Mouse (Mus musculus) lung, postnatal 0 days (tissue): ENCODE data around the gene Abca8a.

Source experiments
- CTCF ChIP-seq: IDR thresholded peaks from 2 replicates; pipeline ENCODE4 v1.5.1; 2016; ENCODE audit warnings: antibody characterized with exemption, mild to moderate bottlenecking
- EP300 ChIP-seq: IDR thresholded peaks from 2 replicates; pipeline ENCODE4 v1.6.1; 2016; ENCODE audit warnings: antibody characterized with exemption, mild to moderate bottlenecking, control low read depth

GRCm38 (mm10) chr11:110095858-110096257, at the start of gene Abca8a:
- TF ChIP-seq EP300 (no peak), CTCF (no peak)
